Mouse (Mus musculus): ENCODE data around the gene Ezh2. TPM values are rescaled to one million over a fixed set of nuclear protein-coding genes. Genes with fewer than 3 reads are reported as not detected.

Gene Ezh2
- total RNA-seq, 2 experiments from 2014 or later: 18.8 to 19.7 TPM

GRCm38 (mm10) chr6:47560407-47560806, 34.7 kb downstream of the Ezh2 start:
- no peak for DNase-seq (ENCODE audit: extremely low spot score in 1 of 2, low spot score in 2 of 2)
- intact Hi-C loops (cut with DNase I): no loop called here

- intact Hi-C loops (cut with DNase I): no loop called here
- no peak for DNase-seq (ENCODE audit: extremely low spot score in 1 of 2, low spot score in 2 of 2)
These were observed 35.9 kb downstream of the Ezh2 start for GRCm38 (mm10) chr6:47559287-47559686.

DNA sequence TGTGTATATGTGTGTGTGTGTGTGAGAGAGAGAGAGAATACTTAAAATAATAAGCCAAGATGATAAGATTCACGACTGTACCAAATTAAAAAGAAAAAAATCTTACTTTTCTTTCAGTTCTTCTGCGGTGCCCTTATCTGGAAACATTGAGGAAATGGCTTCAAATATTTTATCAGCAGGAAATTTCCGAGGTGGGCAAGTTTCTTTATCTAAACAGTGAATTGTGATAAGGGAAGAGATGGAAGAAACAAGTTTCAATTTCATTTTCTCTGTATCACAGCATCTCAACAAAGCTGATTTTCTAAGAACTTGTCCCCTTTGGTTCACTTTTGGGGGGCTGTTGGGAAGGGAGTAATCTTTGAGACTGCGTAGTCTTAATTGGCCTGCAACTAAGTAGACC, 42.9 kb downstream of the Ezh2 start:
- DNase-seq (ENCODE audit: extremely low spot score in 1 of 2, low spot score in 2 of 2): no peak
- intact Hi-C loops (cut with DNase I): no loop called here

GRCm38 (mm10) chr6:47535333-47535732, 59.8 kb downstream of the Ezh2 start:
- intact Hi-C loops (cut with DNase I): no loop called here
- no peak for DNase-seq (ENCODE audit: extremely low spot score in 1 of 2, low spot score in 2 of 2)

GRCm38 (mm10) chr6:47532547-47532946, 62.6 kb downstream of the Ezh2 start:
- intact Hi-C loops (cut with DNase I): no loop called here
- no peak for DNase-seq (ENCODE audit: extremely low spot score in 1 of 2, low spot score in 2 of 2)

GRCm38 (mm10) chr6:47527655-47528054, 67.5 kb downstream of the Ezh2 start:
- no peak for DNase-seq (ENCODE audit: extremely low spot score in 1 of 2, low spot score in 2 of 2)
- intact Hi-C loops (cut with DNase I): loop anchor here (10.0 kb wide), 1 partner anchor 213 kb away; no protein-coding TSS in a partner anchor

GRCm38 (mm10) chr6:47527129-47527528, 68.0 kb downstream of the Ezh2 start:
- no peak for DNase-seq (ENCODE audit: extremely low spot score in 1 of 2, low spot score in 2 of 2)
- intact Hi-C loops (cut with DNase I): loop anchor here (10.0 kb wide), 1 partner anchor 212 kb away; no protein-coding TSS in a partner anchor

- intact Hi-C loops (cut with DNase I): loop anchor here (10.0 kb wide), 1 partner anchor 212 kb away; no protein-coding TSS in a partner anchor
- no peak for DNase-seq (ENCODE audit: extremely low spot score in 1 of 2, low spot score in 2 of 2)
These were observed 68.7 kb downstream of the Ezh2 start for GRCm38 (mm10) chr6:47526446-47526845.

GRCm38 (mm10) chr6:47525041-47525440, 70.1 kb downstream of the Ezh2 start:
- intact Hi-C loops (cut with DNase I): loop anchor here (10.0 kb wide), 1 partner anchor 210 kb away; no protein-coding TSS in a partner anchor
- DNase-seq (ENCODE audit: extremely low spot score in 1 of 2, low spot score in 2 of 2): no peak

- intact Hi-C loops (cut with DNase I): loop anchor here (10.0 kb wide), 1 partner anchor 208 kb away; no protein-coding TSS in a partner anchor
These were observed 72.7 kb downstream of the Ezh2 start for GRCm38 (mm10) chr6:47522431-47522830.

DNA sequence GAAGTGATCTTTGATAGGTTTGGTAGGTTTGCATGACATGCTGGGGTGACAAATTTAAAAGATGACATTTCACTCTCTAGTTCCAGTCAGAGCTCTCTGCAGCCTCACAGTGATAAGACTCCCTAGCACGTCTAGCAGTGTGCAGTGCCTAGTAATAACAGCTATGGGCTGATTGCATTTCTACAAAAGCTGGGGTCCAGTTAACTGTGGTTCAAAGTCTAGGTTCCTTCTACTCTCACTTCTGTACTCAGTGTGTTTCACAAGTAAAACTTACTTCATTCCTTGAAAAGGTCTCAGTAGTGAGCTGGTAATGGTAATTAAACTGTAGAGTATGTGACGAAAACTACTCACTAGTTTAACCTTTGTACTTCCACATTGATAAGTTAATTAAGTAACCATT, 75.1 kb downstream of the Ezh2 start:
- DNase-seq (ENCODE audit: extremely low spot score in 1 of 2, low spot score in 2 of 2): no peak
- intact Hi-C loops (cut with DNase I): loop anchor here (10.0 kb wide), 1 partner anchor 205 kb away; no protein-coding TSS in a partner anchor

More at GRCm38 (mm10) chr6:47522431-47522830, 72.7 kb downstream of the Ezh2 start:
- DNase-seq (ENCODE audit: extremely low spot score in 1 of 2, low spot score in 2 of 2): no peak

DNA sequence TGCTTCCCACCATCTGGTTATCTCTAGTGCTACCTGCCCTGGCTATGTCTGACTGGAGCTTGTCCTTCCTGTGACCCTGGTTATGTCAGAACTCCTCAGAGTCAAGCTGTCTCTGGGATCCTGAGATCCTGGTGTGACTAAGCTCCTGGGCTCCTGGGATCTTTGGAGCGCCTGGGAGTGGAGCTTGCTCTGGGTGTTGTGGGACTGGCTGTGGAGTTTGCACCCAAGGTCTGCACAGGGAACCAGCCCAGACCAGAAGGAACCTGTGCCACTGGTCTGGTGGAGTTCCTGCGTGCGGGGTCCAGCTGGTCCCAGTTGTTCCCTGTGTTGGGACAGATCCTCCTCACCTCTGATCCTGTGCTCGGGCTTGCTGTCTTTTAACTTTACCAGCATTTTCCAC, 100.6 kb downstream of the Ezh2 start:
- intact Hi-C loops (cut with DNase I): no loop called here
- no peak for DNase-seq (ENCODE audit: extremely low spot score in 1 of 2, low spot score in 2 of 2)

DNA sequence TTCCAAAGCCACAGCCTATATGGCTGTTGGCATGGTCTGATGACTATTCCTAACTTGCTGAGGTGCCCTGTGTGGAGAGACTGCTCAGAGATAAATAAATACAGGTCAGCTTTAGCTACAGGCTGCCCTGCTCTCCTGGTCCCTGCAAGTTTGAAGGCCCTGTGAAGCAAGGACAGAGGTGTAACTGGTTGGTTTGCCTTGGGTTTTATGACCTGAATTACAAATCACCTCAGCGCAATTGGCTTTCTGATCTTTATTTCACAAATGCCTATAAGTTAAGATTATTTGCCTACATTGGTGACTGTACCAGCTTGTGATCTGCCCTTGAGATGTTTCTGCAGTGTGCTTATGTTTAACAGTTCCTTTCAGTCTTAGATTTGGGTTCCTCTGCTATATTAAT, 113.1 kb downstream of the Ezh2 start:
- intact Hi-C loops (cut with DNase I): no loop called here
- no peak for DNase-seq (ENCODE audit: extremely low spot score in 1 of 2, low spot score in 2 of 2)

Other genes with a start within 250 kb of the Ezh2 start
- 100 to 1,000 TPM; 117 to 119 TPM for gene Cul1, start 141.9 kb downstream of the Ezh2 start, total RNA-seq (2021)
- 10 to 100 TPM; 39.7 to 44.2 TPM for gene Pdia4, start 218.1 kb upstream of the Ezh2 start, total RNA-seq (2021)
- 1 to 10 TPM; 6.1 to 6.6 TPM for gene Zfp786, start 235.5 kb upstream of the Ezh2 start, total RNA-seq (2021)
- gene Zfp398, start 240.3 kb upstream of the Ezh2 start, total RNA-seq (2021): 10 to 100 TPM; 18.9 to 21.0 TPM

Measured in left cerebral cortex, postnatal 10 days (tissue).